Mouse (Mus musculus) ovary, postnatal 36 days (tissue): ENCODE measurements at regions not wholly inside any gene's neighbourhood (a gene's known extent, or its start where the extent isn't known, plus 50 kb on each side); places are given as distances from the start of the nearest gene placed in this dataset.

ENCODE experiments used
- DNase-seq: peaks from one replicate; pipeline ENCODE4 v3.0.0; 2022; ENCODE audit warnings: low spot score, mixed read lengths

- DNase-seq, result no peak
Observed at GRCm38 (mm10) chr2:33983112-33983748, 95.5 kb upstream of the Mvb12b start.

- no peak for DNase-seq
Observed at GRCm38 (mm10) chr2:33981936-33982335, 94.2 kb upstream of the Mvb12b start.

GRCm38 (mm10) chr2:33981321-33981720, 93.6 kb upstream of the Mvb12b start:
- no peak for DNase-seq

- DNase-seq, result no peak
Observed at GRCm38 (mm10) chr2:33980884-33981283, 93.1 kb upstream of the Mvb12b start.

- no peak for DNase-seq
Observed at GRCm38 (mm10) chr2:33979276-33979675, 91.5 kb upstream of the Mvb12b start.

- DNase-seq, result no peak
Observed at GRCm38 (mm10) chr2:33978550-33978949, 90.8 kb upstream of the Mvb12b start.

GRCm38 (mm10) chr2:33977576-33978352, 90.0 kb upstream of the Mvb12b start:
- DNase-seq, result no peak

GRCm38 (mm10) chr2:33977151-33977550, 89.4 kb upstream of the Mvb12b start:
- DNase-seq, result no peak

GRCm38 (mm10) chr2:33976183-33976582, 88.4 kb upstream of the Mvb12b start:
- DNase-seq, result no peak

GRCm38 (mm10) chr2:33975423-33976127, 87.8 kb upstream of the Mvb12b start:
- DNase-seq, result peak; percentile 46

- no peak for DNase-seq
Observed at GRCm38 (mm10) chr2:33974737-33975422, 87.1 kb upstream of the Mvb12b start.

- DNase-seq, result no peak
Observed at GRCm38 (mm10) chr2:33974031-33974430, 86.3 kb upstream of the Mvb12b start.

GRCm38 (mm10) chr2:33973213-33973834, 85.6 kb upstream of the Mvb12b start:
- peak; percentile 74 for DNase-seq

GRCm38 (mm10) chr2:33966984-33967421, 79.3 kb upstream of the Mvb12b start:
- peak; percentile 29 for DNase-seq

GRCm38 (mm10) chr2:33966389-33966983, 78.7 kb upstream of the Mvb12b start:
- DNase-seq, result no peak

- DNase-seq, result no peak
Observed at GRCm38 (mm10) chr2:33964096-33964495, 76.3 kb upstream of the Mvb12b start.

- no peak for DNase-seq
Observed at GRCm38 (mm10) chr2:33962355-33963037, 74.8 kb upstream of the Mvb12b start.

GRCm38 (mm10) chr2:33961566-33961965, 73.8 kb upstream of the Mvb12b start:
- no peak for DNase-seq

GRCm38 (mm10) chr2:33957754-33958153, 70.0 kb upstream of the Mvb12b start:
- no peak for DNase-seq

GRCm38 (mm10) chr2:33944301-33944700, 56.6 kb upstream of the Mvb12b start:
- DNase-seq, result no peak

- DNase-seq, result no peak
Observed at GRCm38 (mm10) chr2:33942085-33942484, 54.3 kb upstream of the Mvb12b start.
